Mouse (Mus musculus) cortical plate, adult 2 months (tissue): ENCODE data around the gene Ccdc102a. TPM values are rescaled to one million over a fixed set of nuclear protein-coding genes. Genes with fewer than 3 reads are reported as not detected.

ENCODE experiments used
- H3K27ac ChIP-seq: fragments of 200-500 bp; 2 replicates; pipeline ENCODE4 v1.5.1; 2012; ENCODE audit warnings: low read length, control low read depth, inconsistent platforms; ENCODE audit not compliant: insufficient read depth
- H3K4me1 ChIP-seq: fragments of 200-500 bp; 2 replicates; pipeline ENCODE4 v1.6.1; 2011; ENCODE audit warnings: low read length; ENCODE audit not compliant: control insufficient read depth, insufficient read depth
- H3K4me3 ChIP-seq: fragments of 200-500 bp; 2 replicates; pipeline ENCODE4 v1.5.1; 2011; ENCODE audit warnings: mild to moderate bottlenecking, low read length, control low read depth; ENCODE audit not compliant: insufficient read depth
- CTCF ChIP-seq: fragments of 200-500 bp; IDR thresholded peaks from 2 replicates; pipeline ENCODE4 v1.5.1; 2011; ENCODE audit warnings: mild to moderate bottlenecking, control low read depth, low read length; ENCODE audit not compliant: insufficient read depth; ENCODE audit errors: extremely low read depth
- POLR2A ChIP-seq: fragments of 200-500 bp; IDR thresholded peaks from 2 replicates; pipeline ENCODE4 v1.6.1; 2011; ENCODE audit warnings: mild to moderate bottlenecking, low read length, control low read depth; ENCODE audit not compliant: insufficient read depth; ENCODE audit errors: extremely low read depth
- polyA plus RNA-seq: library from polyadenylated mRNA; depleted of rRNA; stranded (reverse); fragments of >200 nt; gene quantifications from 2 replicates; pipeline ENCODE4 v1.2.3, GENCODE M21; 2012

The Ccdc102a gene
- polyA plus RNA-seq, 1 experiment, result 3.0 TPM

GRCm38 (mm10) chr8:94952086-94952485 is 34.2 kb upstream of the Ccdc102a start:
- TF ChIP-seq POLR2A (no peak), CTCF (no peak)
- no peak overlapping the region for H3K27ac ChIP-seq
- no peaks in the 10 kb centered on the region for H3K4me1 ChIP-seq
- no peak overlapping the region for H3K4me3 ChIP-seq

- Histone ChIP-seq H3K27ac (no peak overlapping the region), H3K4me3 (no peak overlapping the region)
- TF ChIP-seq POLR2A, result no peak
- no peak for TF ChIP-seq CTCF
Measured at GRCm38 (mm10) chr8:94950458-94950857, 32.6 kb upstream of the Ccdc102a start.

GRCm38 (mm10) chr8:94950046-94950445 is 32.1 kb upstream of the Ccdc102a start:
- Histone ChIP-seq H3K4me1 (peaks cover 4% of the 10 kb centered on the region; the same call in 1 of the 2 replicates), H3K27ac (no peak overlapping the region), H3K4me3 (no peak overlapping the region)
- TF ChIP-seq POLR2A (no peak), CTCF (peak; percentile 95)

More at GRCm38 (mm10) chr8:94950458-94950857, 32.6 kb upstream of the Ccdc102a start:
- H3K4me1 ChIP-seq, result peaks cover 2% of the 10 kb centered on the region; the same call in 1 of the 2 replicates

- TF ChIP-seq POLR2A, result no peak
- TF ChIP-seq CTCF, result no peak
- Histone ChIP-seq H3K4me1 (peaks cover 6% of the 10 kb centered on the region), H3K27ac (no peak overlapping the region), H3K4me3 (no peak overlapping the region)
Measured at GRCm38 (mm10) chr8:94949010-94949409, 31.1 kb upstream of the Ccdc102a start.

GRCm38 (mm10) chr8:94948421-94948820 is 30.5 kb upstream of the Ccdc102a start:
- TF ChIP-seq CTCF (no peak), POLR2A (no peak)
- H3K27ac ChIP-seq, result no peak overlapping the region
- H3K4me1 ChIP-seq, result peaks cover 6% of the 10 kb centered on the region
- no peak overlapping the region for H3K4me3 ChIP-seq

- Histone ChIP-seq H3K4me1 (peaks cover 6% of the 10 kb centered on the region), H3K27ac (no peak overlapping the region), H3K4me3 (no peak overlapping the region)
- TF ChIP-seq POLR2A, result no peak
- TF ChIP-seq CTCF, result no peak
Measured at GRCm38 (mm10) chr8:94945185-94945584, 27.3 kb upstream of the Ccdc102a start.

- Histone ChIP-seq H3K4me1 (peaks cover 6% of the 10 kb centered on the region), H3K27ac (no peak overlapping the region), H3K4me3 (no peak overlapping the region)
- no peak for TF ChIP-seq POLR2A
- TF ChIP-seq CTCF, result peak; percentile 87
Measured at GRCm38 (mm10) chr8:94942566-94942965, 24.7 kb upstream of the Ccdc102a start.

GRCm38 (mm10) chr8:94935172-94935571 is 17.3 kb upstream of the Ccdc102a start:
- H3K4me1 ChIP-seq, result no peaks in the 10 kb centered on the region
- no peak for TF ChIP-seq POLR2A
- no peak for TF ChIP-seq CTCF
- H3K27ac ChIP-seq, result no peak overlapping the region
- no peak overlapping the region for H3K4me3 ChIP-seq

- H3K4me1 ChIP-seq, result no peaks in the 10 kb centered on the region
- no peak overlapping the region for H3K4me3 ChIP-seq
- TF ChIP-seq POLR2A, result no peak
- TF ChIP-seq CTCF, result no peak
- no peak overlapping the region for H3K27ac ChIP-seq
Measured at GRCm38 (mm10) chr8:94933918-94934317, 16.0 kb upstream of the Ccdc102a start.

- Histone ChIP-seq H3K4me3 (no peak overlapping the region), H3K4me1 (no peaks in the 10 kb centered on the region), H3K27ac (no peak overlapping the region)
- no peak for TF ChIP-seq CTCF
- no peak for TF ChIP-seq POLR2A
Measured at GRCm38 (mm10) chr8:94928227-94928626, 10.3 kb upstream of the Ccdc102a start.
